Mouse (Mus musculus) heart, embryonic 14.5 days (tissue): ENCODE results near the gene Cux2. TPM values are rescaled to one million over a fixed set of nuclear protein-coding genes. Genes with fewer than 3 reads are reported as not detected.

Source experiments
- ATAC-seq: fragments of 200-750 bp; cut with Nextera tagmentation; 2 replicates; pipeline ENCODE4 v1.8.0; 2017; ENCODE audit warnings: low read depth, moderate TSS enrichment; ENCODE audit not compliant: insufficient number of reproducible peaks, insufficient read depth, low FRiP score
- H3K27ac ChIP-seq, 2 experiments: fragments of 200-500 bp in 1 of 2; fragments of 300-500 bp in 1 of 2; sonication (generic) in 1 of 2; replicated peaks in 1 of 2; 2 replicates each; pipeline ENCODE4 v1.5.1; 2012 to 2014; ENCODE audit warnings: low read depth in 2 of 2, low read length in 2 of 2, control low read depth in 1 of 2, mild to moderate bottlenecking in 1 of 2, mixed read lengths in 1 of 2; ENCODE audit not compliant: control insufficient read depth in 1 of 2, insufficient read depth in 1 of 2
- H3K27me3 ChIP-seq: fragments of 300-500 bp; sonication (generic); 2 replicates; pipeline ENCODE4 v1.6.1; 2014; ENCODE audit warnings: mild to moderate bottlenecking, low read length, control low read depth; ENCODE audit not compliant: control insufficient read depth, insufficient read depth
- H3K36me3 ChIP-seq: fragments of 300-500 bp; sonication (generic); 2 replicates; pipeline ENCODE4 v1.6.1; 2014; ENCODE audit warnings: mild to moderate bottlenecking, control low read depth, low read length, mixed read lengths; ENCODE audit not compliant: control insufficient read depth, insufficient read depth
- H3K4me1 ChIP-seq, 2 experiments: fragments of 200-500 bp in 1 of 2; fragments of 300-500 bp in 1 of 2; sonication (generic) in 1 of 2; 2 replicates each; pipeline ENCODE4 v1.6.1; 2012 to 2014; ENCODE audit warnings: low read length in 2 of 2, control low read depth in 1 of 2, mixed read lengths in 1 of 2; ENCODE audit not compliant: control insufficient read depth in 2 of 2, insufficient read depth in 2 of 2
- H3K4me2 ChIP-seq: fragments of 300-500 bp; sonication (generic); 2 replicates; pipeline ENCODE4 v1.6.1; 2014; ENCODE audit warnings: mild to moderate bottlenecking, low read length
- H3K4me3 ChIP-seq, 2 experiments: fragments of 200-500 bp in 1 of 2; fragments of 300-500 bp in 1 of 2; sonication (generic) in 1 of 2; 2 replicates each; pipeline ENCODE4 v1.5.1; 2012 to 2014; ENCODE audit warnings: low read length in 2 of 2, mild to moderate bottlenecking in 2 of 2, control low read depth in 1 of 2, low read depth in 1 of 2, moderate library complexity in 1 of 2; ENCODE audit not compliant: control insufficient read depth in 1 of 2, insufficient read depth in 1 of 2
- H3K9ac ChIP-seq: fragments of 300-500 bp; sonication (generic); 2 replicates; pipeline ENCODE4 v1.6.1; 2014; ENCODE audit warnings: mild to moderate bottlenecking, low read length
- H3K9me3 ChIP-seq: fragments of 300-500 bp; sonication (generic); 2 replicates; pipeline ENCODE4 v1.6.1; 2016; ENCODE audit warnings: low read length, control low read depth; ENCODE audit not compliant: control insufficient read depth
- WGBS: fragments of 180-500 bp; shearing (Covaris S2); extraction: QIAGEN DNeasy Blood & Tissue Kit; methylation state at CpG from one replicate; pipeline ENCODE4 v1.1.7; 2014; 5-methylcytosine and 5-hydroxymethylcytosine counted together
- polyA plus RNA-seq: library from polyadenylated mRNA; unstranded; fragments of >200 nt; fragmentation: Nextera tagmentation; extraction: Ambion mirVana; gene quantifications from 2 replicates; pipeline ENCODE4 v1.2.1, GENCODE M21; 2014

The Cux2 gene
- polyA plus RNA-seq, 1 experiment from 2014 or later = 7.9 TPM

GRCm38 (mm10) chr5:122086121-122086520 lies 36.2 kb upstream of the Cux2 start:
- 44% methylated on average over 3 of the region's 3 CpGs for WGBS
- H3K36me3 ChIP-seq = no peaks in the 10 kb centered on the region
- no peak for ATAC-seq
- no peaks in the 10 kb centered on the region for H3K27me3 ChIP-seq
- peaks cover 11 to 20% of the 10 kb centered on the region in 2 experiments for H3K4me1 ChIP-seq
- no peaks in the 10 kb centered on the region for H3K9me3 ChIP-seq
- H3K27ac ChIP-seq = peak overlapping the region; percentile 45 to 70
- H3K4me3 ChIP-seq = no peak overlapping the region
- H3K9ac ChIP-seq = peak overlapping the region; percentile 56; the same call in 1 of the 2 replicates
- no peak overlapping the region for H3K4me2 ChIP-seq

- Histone ChIP-seq H3K4me2 (peak overlapping the region; percentile 48), H3K27me3 (no peaks in the 10 kb centered on the region), H3K4me3 (no peak overlapping the region), H3K9me3 (no peaks in the 10 kb centered on the region), H3K9ac (peak overlapping the region; percentile 56), H3K27ac (peak overlapping the region in 1 of 2 experiments; percentile 70; a peak in 2 of 4 replicates), H3K4me1 (peaks cover 13 to 24% of the 10 kb centered on the region in 2 experiments), H3K36me3 (no peaks in the 10 kb centered on the region)
- 63% methylated on average over 7 of the region's 7 CpGs for WGBS
- no peak for ATAC-seq
Observed at GRCm38 (mm10) chr5:122085291-122085690, 35.4 kb upstream of the Cux2 start.

GRCm38 (mm10) chr5:122084470-122084869 lies 34.6 kb upstream of the Cux2 start:
- ATAC-seq = no peak

GRCm38 (mm10) chr5:122083282-122083681 lies 33.4 kb upstream of the Cux2 start:
- 97% methylated on average over 2 of the region's 2 CpGs for WGBS
- no peak overlapping the region for H3K4me3 ChIP-seq
- no peak for ATAC-seq
- H3K27ac ChIP-seq = no peak overlapping the region
- no peak overlapping the region for H3K4me2 ChIP-seq
- H3K27me3 ChIP-seq = no peaks in the 10 kb centered on the region
- H3K9me3 ChIP-seq = no peaks in the 10 kb centered on the region
- H3K4me1 ChIP-seq = peaks cover 13 to 24% of the 10 kb centered on the region in 2 experiments
- no peaks in the 10 kb centered on the region for H3K36me3 ChIP-seq
- no peak overlapping the region for H3K9ac ChIP-seq

More at GRCm38 (mm10) chr5:122084470-122084869, 34.6 kb upstream of the Cux2 start:
- Histone ChIP-seq H3K4me2 (no peak overlapping the region), H3K4me1 (peaks cover 13 to 24% of the 10 kb centered on the region in 2 experiments), H3K9ac (no peak overlapping the region), H3K27me3 (no peaks in the 10 kb centered on the region), H3K4me3 (no peak overlapping the region), H3K9me3 (no peaks in the 10 kb centered on the region), H3K27ac (no peak overlapping the region), H3K36me3 (no peaks in the 10 kb centered on the region)
- 56% methylated on average over 3 of the region's 3 CpGs for WGBS

- Histone ChIP-seq H3K36me3 (no peaks in the 10 kb centered on the region), H3K27me3 (no peaks in the 10 kb centered on the region), H3K4me2 (no peak overlapping the region), H3K9me3 (no peaks in the 10 kb centered on the region), H3K9ac (no peak overlapping the region), H3K4me1 (peaks cover 15 to 25% of the 10 kb centered on the region in 2 experiments), H3K27ac (no peak overlapping the region), H3K4me3 (no peak overlapping the region)
- WGBS = 83% methylated on average over 13 of the region's 13 CpGs
- ATAC-seq = no peak
Observed at GRCm38 (mm10) chr5:122081471-122081870, 31.6 kb upstream of the Cux2 start.

GRCm38 (mm10) chr5:122080930-122081329 lies 31.0 kb upstream of the Cux2 start:
- WGBS = 49% methylated on average over 11 of the region's 11 CpGs
- 0 out of 4 replicates have a peak overlapping the region, but pooled peaks of 1 of the 2 experiments have one; percentile 19 for H3K27ac ChIP-seq
- H3K27me3 ChIP-seq = no peaks in the 10 kb centered on the region

GRCm38 (mm10) chr5:122079796-122080195 lies 29.9 kb upstream of the Cux2 start:
- H3K4me2 ChIP-seq = no peak overlapping the region
- ATAC-seq = no peak
- 82% methylated on average over 7 of the region's 7 CpGs for WGBS

More at GRCm38 (mm10) chr5:122080930-122081329, 31.0 kb upstream of the Cux2 start:
- H3K4me2 ChIP-seq = no peak overlapping the region
- H3K9ac ChIP-seq = no peak overlapping the region
- H3K36me3 ChIP-seq = no peaks in the 10 kb centered on the region
- H3K9me3 ChIP-seq = no peaks in the 10 kb centered on the region
- no peak overlapping the region for H3K4me3 ChIP-seq
- H3K4me1 ChIP-seq = peaks cover 14 to 23% of the 10 kb centered on the region in 2 experiments
- ATAC-seq = 0 out of 2 replicates have a peak, but pooled peaks have one; percentile 33

GRCm38 (mm10) chr5:122077244-122077643 lies 27.3 kb upstream of the Cux2 start:
- H3K9me3 ChIP-seq = no peaks in the 10 kb centered on the region
- no peak overlapping the region for H3K27ac ChIP-seq
- no peak overlapping the region for H3K4me2 ChIP-seq
- no peak overlapping the region for H3K4me3 ChIP-seq
- no peaks in the 10 kb centered on the region for H3K36me3 ChIP-seq
- H3K9ac ChIP-seq = no peak overlapping the region
- no peak for ATAC-seq
- WGBS = 78% methylated on average over 4 of the region's 4 CpGs
- H3K27me3 ChIP-seq = no peaks in the 10 kb centered on the region
- peaks cover 7 to 11% of the 10 kb centered on the region in 2 experiments; a peak in 3 of 4 replicates for H3K4me1 ChIP-seq

More at GRCm38 (mm10) chr5:122079796-122080195, 29.9 kb upstream of the Cux2 start:
- Histone ChIP-seq H3K9ac (no peak overlapping the region), H3K9me3 (no peaks in the 10 kb centered on the region), H3K27me3 (no peaks in the 10 kb centered on the region), H3K4me3 (no peak overlapping the region), H3K36me3 (no peaks in the 10 kb centered on the region), H3K4me1 (peaks cover 7 to 13% of the 10 kb centered on the region in 2 experiments; a peak in 3 of 4 replicates), H3K27ac (no peak overlapping the region)
